Mouse (Mus musculus) G1E (cell line): Measurements from ENCODE around the gene Tmod2.

ENCODE experiments used
- CTCF ChIP-seq: IDR thresholded peaks from 2 replicates; pipeline ENCODE4 v1.5.1; 2012; ENCODE audit warnings: low read depth, low read length, inconsistent platforms, mixed read lengths
- GATA1 ChIP-seq: IDR thresholded peaks from 2 replicates; pipeline ENCODE4 v1.6.1; 2012; ENCODE audit warnings: borderline replicate concordance, low read length, inconsistent platforms, mixed read lengths
- POLR2AphosphoS5 ChIP-seq: IDR thresholded peaks from 2 replicates; pipeline ENCODE4 v1.6.1; 2012; ENCODE audit warnings: low read depth, low read length, inconsistent platforms; ENCODE audit not compliant: insufficient replicate concordance

DNA sequence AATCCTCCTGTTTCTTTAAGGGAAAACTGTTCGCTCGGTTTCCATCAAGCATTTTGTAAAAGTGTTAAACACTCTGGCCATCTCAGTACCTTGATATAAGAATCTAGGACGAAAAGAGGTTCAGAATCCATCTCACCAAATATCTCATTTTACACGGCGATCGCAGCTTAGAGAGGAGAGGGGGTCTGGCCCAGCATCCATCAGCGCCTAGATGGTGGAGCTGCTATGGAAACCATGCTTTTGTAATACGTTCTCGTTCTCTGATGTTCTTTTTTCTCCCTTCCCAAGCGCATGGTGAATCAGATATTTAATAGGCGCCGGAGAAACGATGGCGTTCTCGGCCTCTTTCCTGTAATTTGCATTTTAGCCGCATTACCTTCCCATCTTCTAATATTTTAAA is 1.2 kb downstream of the Tmod2 start:
- no peak for TF ChIP-seq CTCF
- no peak for TF ChIP-seq POLR2AphosphoS5
- TF ChIP-seq GATA1: no peak
